Mouse (Mus musculus) frontal cortex, postnatal 14 days (tissue): Measurements from ENCODE around the gene Tead1.

Experiments
- DNase-seq, 2 experiments: peaks; one replicate each; pipeline ENCODE4 v3.0.0; 2022; ENCODE audit warnings: low spot score in 2 of 2

Gene Tead1

DNA sequence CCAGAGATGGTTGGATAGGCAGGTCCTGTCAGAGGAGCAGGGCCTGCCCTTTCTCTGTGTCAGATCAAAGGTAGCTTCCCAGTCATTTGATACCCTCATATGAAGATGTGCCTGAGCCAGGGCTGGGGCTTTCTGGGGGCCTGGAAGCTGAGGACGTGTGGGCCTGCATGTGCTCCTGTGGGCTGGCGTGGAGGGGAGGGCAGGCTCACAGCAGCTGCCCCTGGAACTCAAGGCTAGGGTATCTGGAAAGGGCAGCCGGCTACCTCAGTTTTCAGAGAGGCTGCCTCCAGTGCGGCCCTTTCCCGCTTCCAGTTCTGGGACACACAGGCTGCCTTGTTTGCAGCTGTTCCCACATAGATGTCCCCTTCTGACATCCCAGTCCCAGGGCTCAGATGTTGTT, 96.7 kb downstream of the Tead1 start:
- DNase-seq: no peak

DNA sequence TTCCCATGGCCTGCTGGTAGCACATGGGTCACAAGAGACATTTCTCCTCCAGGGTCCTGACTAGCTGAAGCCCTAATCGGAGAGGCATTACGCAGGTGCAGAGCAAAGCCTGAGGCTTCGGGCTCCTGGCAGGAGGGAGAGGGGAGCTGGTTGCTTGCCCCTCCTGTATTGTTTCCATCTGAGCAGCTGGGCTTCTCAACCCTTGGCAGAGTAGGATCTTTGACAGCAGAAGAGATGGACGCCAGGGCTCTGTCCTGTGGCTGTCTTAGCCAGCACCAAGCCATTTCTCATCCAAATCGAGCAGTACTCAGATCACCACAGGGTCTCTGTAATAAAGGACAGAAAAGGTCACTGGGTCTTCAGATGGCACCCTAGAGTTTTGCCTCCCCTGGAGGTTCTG, 97.6 kb downstream of the Tead1 start:
- no peak for DNase-seq

DNA sequence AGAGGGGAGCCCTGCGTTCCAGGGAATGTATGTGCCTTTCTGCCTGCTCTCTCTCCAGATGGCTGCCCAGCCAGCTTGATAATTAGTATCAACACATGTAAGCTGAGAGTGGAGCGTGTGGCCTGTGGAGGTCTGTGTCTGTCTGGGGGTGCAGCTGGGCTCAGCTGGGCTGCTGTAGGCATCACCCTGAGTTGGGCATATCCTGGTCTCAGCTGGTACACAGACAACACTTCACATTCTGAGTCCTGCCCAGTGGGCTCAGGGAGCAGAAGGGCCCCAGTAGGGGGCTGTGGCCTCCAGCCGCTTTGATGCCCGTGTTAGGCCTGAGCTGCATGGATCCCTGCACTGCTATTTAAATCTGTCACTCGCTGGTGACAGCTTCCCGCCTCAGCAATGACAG, 100.5 kb downstream of the Tead1 start:
- DNase-seq: no peak

DNA sequence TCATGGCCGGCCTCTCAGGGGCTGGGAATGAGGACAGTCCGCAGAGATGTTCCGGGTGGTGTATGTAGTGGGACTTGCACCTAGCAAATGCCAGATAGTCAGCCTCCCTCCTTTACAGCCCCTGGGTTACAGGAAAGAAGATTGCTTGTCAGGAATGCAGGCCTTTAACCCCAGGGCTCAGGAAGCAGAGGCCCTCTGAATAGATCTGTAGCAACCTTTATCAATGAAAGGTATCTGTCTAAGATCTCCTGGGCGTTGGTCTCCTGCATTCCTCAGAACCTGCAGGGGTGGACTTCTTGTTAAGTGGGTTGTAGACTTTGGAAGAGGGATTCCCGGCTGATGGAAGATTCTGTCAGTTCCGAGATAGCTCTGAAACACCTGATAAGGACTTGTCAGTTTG, 101.8 kb downstream of the Tead1 start:
- DNase-seq: no peak

DNA sequence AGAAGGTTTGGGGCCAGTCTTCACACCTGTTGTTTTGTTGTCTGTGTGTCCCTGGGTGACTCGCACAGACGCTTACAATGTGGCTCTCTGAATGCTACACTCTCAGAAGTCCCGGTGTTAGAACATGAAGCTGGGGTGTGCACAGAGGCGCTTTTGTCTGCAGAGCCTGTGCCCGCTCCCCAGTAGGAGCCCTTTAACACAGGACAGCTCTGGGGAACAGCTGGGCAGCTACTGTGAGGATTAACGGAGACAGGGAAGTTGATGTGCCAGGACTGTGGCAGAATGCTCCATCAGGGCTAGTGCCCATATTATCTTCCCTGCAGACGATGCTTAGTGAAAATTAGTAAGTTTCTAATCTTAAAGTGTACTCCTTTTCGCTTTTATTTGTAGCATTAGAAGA, 102.9 kb downstream of the Tead1 start:
- no peak for DNase-seq

DNA sequence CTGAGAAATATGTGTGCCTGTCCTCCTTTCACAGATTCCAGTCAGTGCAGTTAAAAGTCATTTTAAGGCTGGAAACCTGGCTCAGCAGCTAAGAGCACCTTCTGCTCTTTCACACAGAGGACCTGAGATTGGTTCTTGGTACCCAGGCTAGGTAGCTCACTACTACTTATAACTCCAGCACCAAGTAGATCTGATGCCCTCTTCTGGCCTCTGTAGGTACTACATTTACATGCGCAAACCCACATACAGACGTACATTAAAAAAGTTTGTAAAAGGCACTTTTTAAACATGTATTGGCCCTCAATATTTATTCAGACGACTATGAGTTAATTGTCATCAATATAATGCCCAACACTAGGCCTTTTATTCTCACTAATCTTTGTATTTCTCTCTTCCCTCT, 105.2 kb downstream of the Tead1 start:
- no peak for DNase-seq

DNA sequence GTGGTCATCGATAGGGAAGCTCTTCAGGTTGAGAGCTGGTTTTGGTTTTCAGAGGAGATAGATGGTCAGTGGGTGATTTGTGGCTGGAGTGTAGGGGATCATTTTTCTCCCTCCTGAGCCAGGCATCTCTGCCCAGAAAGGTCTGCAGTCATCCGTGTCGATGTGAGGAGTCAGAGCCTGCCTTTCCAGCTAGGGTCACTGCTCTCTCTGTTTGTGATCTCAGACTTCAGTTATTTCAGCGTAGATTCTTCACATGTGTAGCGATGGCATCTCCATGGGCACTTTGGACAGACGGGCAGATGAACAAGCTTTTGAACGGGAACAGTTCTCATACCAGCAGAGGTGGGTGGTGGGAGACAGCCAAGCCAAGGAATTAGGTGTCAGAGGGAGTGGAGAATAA, 106.2 kb downstream of the Tead1 start:
- no peak for DNase-seq

DNA sequence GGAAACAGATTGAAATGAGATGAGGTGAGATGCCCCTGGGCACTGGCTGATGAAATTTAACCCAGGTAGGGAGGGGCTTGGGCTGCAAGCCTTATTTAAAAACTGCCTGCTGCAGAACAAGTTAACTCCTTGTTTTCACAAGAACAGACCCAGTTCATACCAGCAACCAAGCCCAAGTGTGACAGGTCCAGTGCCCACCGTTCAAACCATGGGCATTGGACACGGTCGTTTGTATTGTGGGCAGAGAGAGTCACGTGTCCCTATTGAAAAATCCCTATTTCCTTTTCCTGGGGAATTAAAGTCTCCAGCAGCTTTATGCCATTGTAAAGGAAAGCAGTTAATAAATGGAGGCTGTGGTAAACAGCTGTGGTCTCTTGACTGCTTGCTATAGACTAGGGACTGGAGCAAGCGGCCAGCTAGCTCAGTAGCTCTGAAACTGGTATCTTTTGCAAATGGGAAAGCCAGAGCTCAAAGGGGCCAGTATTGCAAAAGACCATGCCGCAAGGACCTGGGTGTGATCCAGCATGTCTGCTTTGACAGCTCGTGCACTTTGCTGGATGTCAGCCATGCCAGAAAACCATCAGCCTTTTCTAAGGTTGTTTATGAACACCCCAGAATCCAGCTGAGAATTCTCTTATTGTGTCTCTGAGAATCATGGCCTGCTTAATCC, 107.6 kb downstream of the Tead1 start:
- no peak for DNase-seq

DNA sequence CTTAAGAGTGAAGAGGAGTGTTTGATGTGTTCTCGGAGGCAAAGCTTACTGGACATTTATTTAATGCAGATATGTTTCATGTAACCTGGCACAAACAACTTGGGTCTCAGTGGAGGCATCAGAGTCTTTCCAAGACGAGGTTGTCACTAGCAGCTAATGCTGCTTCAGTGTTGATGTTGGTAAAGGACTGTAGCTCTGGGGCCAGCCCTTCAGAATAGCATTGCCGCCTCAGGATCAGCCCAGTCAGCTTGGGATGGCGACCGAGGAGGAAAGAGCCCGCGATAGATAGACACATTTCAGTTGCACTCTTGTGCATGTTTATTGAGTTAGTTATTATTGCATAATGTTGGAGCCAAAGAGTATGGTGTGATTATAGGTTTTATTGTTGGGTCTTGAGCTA, 108.2 kb downstream of the Tead1 start:
- no peak for DNase-seq

DNA sequence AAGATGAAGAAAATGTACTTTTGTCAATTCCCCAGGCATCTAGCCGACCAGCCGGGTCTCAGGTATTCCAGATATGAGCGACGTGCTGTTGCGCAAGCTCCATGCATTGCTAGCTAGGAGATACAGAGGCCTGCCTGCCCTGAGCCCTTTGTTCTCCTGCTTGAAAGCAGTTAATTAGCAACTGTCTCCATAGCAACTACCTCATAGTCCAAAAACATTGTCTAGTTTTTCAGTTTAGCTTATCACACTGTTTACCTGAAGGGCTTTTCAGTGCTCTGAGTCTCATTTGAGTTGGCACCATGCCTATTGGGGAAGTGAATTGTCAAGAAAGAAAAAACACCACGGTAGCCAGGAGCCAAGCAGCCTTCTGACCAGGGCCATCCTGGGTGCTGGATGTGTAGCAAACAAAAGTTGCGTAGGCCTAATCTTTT, 109.2 kb downstream of the Tead1 start:
- no peak for DNase-seq

DNA sequence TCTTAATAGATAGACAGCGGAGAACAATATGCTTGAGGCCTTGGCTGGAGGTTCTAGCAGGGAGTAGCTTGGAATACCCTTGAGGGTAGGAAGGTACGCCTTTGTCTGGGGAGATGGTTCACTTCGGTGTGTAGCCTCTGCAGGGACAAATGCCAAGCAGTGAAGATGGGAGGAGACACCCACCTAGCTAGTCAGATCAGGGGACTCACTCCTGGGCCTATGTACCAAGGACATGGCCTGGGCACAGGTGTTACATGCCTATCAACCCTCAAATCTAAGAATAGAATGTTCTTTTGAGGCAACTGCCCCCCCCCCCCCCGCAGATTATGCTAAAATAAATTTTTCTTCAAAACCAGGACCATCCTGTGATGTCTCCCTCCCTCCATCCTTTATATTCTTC, 110.6 kb downstream of the Tead1 start:
- no peak for DNase-seq

DNA sequence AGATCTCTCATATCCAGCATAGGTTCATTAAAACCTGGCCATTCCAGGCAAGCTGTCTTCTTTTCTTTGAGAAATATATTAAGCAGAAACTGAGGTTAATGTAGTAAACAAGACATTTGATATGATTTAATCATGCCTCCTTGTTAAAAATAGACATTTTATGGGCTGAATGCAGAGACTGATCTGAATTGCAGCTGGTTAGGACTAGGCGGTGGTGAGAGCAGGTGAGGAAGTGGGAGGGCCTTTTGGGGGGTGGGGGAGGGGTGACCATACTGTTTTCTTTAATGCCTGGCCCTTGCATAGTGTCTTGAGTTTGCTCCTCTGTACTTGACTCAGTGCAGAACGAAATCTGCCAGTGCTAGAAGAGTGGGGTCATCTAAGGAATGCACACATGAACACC, 111.2 kb downstream of the Tead1 start:
- no peak for DNase-seq

DNA sequence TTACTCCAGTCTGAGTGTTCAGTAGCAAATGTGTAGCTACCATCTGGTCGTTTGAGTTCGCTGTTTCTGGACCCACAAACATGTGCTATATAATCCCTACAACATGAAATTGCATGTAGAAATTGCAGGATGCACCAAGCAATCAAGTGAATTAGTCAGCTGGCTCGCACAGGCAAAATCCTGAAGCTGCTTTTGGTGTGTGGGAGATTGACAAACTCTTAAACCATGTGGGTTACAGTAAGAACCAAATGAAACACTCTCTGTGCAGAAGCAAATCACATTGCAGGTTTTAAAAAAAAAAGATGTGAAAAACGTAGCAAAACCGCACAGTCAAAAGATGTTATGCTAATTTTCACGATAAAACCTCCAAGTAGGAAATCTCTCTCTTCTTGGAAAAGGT, 113.6 kb downstream of the Tead1 start:
- DNase-seq: no peak

DNA sequence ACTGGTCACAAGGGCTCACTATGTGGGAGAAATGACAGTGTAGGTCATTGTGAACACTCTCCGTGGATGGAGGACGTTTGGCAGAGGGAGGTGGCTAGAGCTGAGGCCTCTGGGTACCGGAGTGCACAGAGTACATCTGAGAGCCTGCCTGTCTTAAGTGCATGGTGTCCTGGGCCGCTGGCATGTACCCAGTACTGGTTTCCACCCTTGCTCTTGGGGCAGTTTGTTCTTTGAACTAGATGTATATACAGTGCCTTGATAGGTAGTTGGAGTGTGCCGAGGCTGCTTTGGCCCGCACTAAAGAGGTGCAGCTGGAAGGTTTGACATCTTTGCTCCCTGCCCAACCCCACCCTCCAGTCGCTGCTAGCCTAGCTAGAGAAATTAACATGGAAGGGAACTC, 114.8 kb downstream of the Tead1 start:
- DNase-seq: no peak

DNA sequence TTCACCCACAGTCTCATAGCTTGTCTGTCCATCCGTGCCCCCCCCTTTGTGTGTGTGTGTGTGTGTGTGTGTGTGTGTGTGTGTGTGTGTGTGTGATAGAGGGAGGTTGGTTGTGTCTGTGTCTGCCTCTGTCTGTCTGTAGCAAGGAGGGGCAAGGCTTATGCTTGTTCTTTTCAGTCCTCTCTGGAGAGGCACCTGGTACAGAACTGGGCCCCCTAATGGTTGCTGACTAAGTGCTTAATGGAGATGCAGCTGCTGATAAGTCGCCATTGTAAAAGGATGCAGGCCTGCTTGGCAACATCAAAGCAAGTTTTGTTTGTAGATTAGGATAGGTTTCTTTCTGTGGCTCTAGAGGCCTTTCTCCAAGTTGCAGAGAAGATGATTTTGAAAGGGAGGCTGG, 115.4 kb downstream of the Tead1 start:
- DNase-seq: no peak

DNA sequence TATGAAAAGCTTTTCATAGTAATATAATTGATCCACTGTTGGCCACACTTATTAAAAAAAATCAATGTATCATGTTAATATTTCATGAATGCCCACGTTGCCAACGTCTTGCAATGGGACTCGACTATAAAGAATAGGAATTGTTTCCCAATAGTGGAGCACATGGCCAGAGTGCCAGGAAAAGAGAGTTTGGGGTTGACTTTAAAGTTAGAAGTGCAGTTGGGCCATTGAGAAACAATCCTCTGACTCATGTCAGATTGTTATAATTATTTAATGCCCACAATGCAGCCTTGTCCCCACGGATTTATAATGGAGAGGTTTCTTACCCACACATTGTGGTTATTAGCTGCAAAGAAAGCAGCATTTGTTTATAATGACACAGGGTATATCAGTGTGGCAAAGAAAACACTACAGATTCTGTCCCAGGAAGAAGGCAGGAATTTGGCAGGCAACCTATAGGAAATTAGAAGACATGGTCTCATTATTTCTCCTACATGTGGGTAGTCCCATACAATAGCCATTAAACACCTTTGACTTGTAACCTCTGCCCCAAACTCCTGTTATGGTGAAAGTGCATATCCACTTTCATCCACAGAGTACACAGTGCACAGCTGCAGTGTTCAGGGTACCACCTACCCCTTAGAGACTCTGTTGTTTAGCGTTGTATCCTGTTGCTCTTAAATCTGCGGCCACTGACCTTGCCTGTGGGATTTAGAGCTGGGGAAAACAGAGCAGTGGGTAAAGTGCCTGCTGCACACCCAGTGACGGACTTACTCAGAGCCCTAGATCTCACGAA, 118.6 kb downstream of the Tead1 start:
- DNase-seq: no peak

DNA sequence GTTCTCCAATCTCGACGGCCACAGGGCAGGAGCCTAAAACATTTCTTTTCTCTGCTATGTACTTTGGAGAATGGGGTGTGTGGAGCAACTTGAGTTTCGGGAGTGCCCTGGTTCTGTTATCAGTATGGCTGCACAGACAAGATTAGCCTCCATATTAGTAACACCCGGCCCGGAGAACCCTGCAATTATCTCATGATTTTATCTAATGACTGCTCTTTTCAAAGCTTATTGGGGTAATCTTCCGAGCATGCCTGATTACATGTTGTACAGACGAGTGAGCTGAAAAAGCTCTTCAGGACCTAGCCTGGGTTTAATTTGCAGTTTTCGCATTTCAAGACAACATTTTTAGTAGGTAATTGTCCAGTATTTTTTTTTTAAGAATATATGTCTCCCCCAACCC, 122.6 kb downstream of the Tead1 start:
- no peak for DNase-seq

DNA sequence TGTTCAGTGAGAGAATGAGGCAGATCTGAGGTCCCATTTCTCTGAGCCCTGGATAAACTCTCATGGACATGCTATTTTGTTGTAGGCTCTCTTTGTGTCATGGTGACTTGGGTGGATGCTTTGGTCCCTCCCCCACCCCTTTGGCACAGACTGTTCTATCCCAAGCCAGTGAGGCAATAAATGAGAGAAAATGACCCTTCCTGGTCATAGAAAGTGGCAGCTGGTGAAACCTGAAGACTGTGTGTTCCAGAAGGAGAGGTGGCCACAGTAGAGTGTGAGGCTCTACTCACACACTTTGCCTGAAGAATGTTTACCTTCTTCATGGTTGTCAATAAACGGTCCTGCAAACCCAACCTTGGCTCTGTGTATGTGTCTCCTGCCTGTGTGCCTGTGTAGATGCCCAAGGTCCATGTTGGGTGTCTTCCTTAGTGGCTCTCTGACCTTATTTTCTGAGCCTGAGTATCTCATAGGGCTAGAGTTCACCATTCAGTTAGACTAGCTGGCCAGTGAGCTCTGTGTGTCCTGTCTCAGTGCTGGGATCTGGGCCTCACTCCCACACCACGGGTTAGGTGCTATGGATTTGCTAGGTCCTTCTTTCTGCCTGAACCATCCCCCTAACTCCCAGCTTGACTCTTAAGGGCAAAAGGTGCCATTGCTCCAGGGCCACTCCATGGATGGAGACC, 127.7 kb downstream of the Tead1 start:
- no peak for DNase-seq

DNA sequence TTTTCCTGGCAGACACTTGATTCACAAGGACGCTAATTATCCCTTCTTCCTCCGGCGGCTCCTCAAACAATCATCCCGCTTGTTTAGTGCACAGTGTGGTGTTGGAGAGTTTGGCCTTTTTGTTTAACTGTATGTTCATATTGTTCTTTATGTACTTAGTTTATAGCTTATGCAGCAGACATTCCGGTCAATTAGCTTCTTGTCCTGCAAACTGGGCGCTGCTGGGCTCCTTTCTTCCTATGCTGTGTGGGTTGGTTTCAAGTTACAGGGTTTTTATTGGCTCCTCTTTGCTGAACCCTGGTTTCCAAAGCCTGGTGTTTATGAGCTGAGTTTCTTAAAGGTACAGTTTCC, 128.3 kb downstream of the Tead1 start:
- no peak for DNase-seq

DNA sequence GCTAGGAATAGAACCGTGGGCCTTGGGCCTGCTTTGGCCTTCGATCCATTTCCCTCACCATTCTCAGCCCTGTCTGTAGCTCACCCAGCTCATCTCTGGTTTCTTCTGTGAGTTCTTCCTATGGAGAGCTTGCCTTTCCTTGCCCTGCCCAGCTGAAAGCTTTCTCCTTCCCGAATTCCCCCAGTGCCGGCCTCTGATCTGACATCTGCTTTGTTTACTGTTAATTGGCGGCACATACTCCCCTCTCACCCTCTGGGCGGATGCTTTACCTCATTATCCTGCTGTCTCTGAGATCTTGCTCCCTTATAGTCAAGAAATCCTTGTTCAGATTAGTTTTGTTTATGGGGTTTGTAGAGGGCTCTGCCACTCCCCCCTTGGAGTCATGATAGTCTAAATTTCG, 131.6 kb downstream of the Tead1 start:
- no peak for DNase-seq

DNA sequence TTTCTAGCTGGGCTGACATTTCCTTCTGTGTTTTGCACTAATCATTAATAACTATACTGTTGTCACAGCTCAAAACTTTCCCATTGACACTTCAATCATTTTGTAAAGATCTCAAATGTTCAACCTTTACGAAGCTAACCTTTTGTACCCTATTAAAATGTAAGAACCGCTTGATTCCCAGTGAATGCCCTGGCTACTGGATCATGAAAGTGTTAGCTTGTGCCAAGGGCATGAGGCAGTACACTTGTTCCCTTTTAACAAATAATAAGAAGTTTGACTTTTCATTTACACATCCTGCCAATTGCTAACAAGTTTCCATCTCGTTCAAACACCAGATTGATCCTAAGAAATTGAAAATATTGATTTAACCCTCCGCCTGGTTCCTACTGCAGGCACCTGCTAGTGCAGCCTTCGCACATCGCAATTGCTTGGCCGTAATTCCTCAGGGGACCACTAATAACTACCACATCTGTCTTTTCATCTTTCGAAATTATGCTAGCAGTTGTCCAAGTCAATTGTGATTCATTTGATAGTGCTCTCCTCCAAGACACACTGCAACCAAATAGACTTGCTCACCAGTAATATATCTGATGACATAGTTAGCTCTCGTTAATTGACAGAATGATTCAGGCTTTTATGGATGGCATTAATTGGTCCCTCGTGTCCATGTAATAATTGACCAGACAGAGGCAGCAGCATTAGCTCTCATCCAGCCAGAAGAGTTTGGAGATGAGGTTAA, 133.1 kb downstream of the Tead1 start:
- no peak for DNase-seq

DNA sequence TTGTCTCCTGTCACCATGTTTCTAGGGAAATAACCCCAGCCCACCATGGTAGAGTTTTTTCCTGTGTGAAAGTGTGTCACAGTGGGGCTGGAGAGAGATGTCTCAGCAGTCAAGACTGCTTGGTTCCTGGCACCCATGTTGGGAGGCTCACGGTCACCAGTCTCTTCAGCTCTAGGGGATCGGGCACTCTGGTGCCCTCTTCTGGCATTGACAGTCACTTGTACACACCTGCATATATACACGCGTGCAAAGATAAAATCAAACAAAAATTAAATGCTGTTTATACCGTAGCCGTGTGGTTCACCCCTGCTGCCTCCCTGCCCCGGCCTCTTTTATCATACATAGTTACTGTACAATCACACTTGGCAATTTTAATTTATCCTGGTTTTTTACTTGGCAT, 134.0 kb downstream of the Tead1 start:
- DNase-seq: no peak
